Mouse (Mus musculus) adrenal gland, postnatal 4 days (tissue): ENCODE results near the gene Kpna6. TPM values are rescaled to one million over a fixed set of nuclear protein-coding genes. Genes with fewer than 3 reads are reported as not detected.
A peak's percentile ranks its signal among the peaks of the same experiment; 100 is the strongest.
"Not testable (repeated sequence)": the region's sequence is repeated elsewhere in the genome, so short reads cannot be mapped to it uniquely, and the experiment has no call there.

Source experiments
- DNase-seq, 2 experiments: peaks; one replicate each; pipeline ENCODE4 v3.0.0; 2021 to 2022; ENCODE audit warnings: low spot score in 2 of 2, mixed read lengths in 2 of 2
- long read RNA-seq, 2 experiments: library from polyadenylated mRNA; stranded (forward); transcript quantifications; one replicate each; pipeline ENCODE4 v2.0.0; 2021
- total RNA-seq, 2 experiments: library from RNA; stranded (reverse); gene quantifications; 2 replicates each; pipeline ENCODE4 v1.2.3; 2021

The Kpna6 gene
- 10 to 100 TPM; 79.1 TPM for total RNA-seq
- long read RNA-seq, experiment 1, full-length matches to known transcripts, result 2 of 6 reads
- long read RNA-seq, experiment 1, partial matches to known transcripts, result 0 of 6 reads
- long read RNA-seq, experiment 1, other reads (novel, unspliced or antisense), result 4 of 6 reads
- long read RNA-seq, experiment 2, full-length matches to known transcripts, result 5 of 19 reads
- long read RNA-seq, experiment 2, partial matches to known transcripts, result 2 of 19 reads
- long read RNA-seq, experiment 2, other reads (novel, unspliced or antisense), result 12 of 19 reads

- peak; percentile 80 to 86 for DNase-seq
These were observed at the start of gene Kpna6 for GRCm38 (mm10) chr4:129672083-129672877. Kpna6 (minus strand) TSS chr4:129672767.

- no peak for DNase-seq
These were observed 43.7 kb upstream of the Kpna6 start for GRCm38 (mm10) chr4:129716310-129716709.

- no peak for DNase-seq
These were observed 37.0 kb upstream of the Kpna6 start for GRCm38 (mm10) chr4:129709486-129710129.

- no peak for DNase-seq
These were observed 34.2 kb upstream of the Kpna6 start for GRCm38 (mm10) chr4:129706750-129707149.

GRCm38 (mm10) chr4:129702454-129702853 is 29.9 kb upstream of the Kpna6 start:
- DNase-seq, result no peak

GRCm38 (mm10) chr4:129701503-129702377 is 29.2 kb upstream of the Kpna6 start:
- peak; percentile 56 to 83 for DNase-seq

- DNase-seq, result not testable (repeated sequence)
These were observed 28.1 kb upstream of the Kpna6 start for GRCm38 (mm10) chr4:129700661-129701060.

- DNase-seq, result no peak
These were observed 27.6 kb upstream of the Kpna6 start for GRCm38 (mm10) chr4:129700216-129700615.

- DNase-seq, result no peak
These were observed 24.6 kb upstream of the Kpna6 start for GRCm38 (mm10) chr4:129697191-129697590.

GRCm38 (mm10) chr4:129696158-129696985 is 23.8 kb upstream of the Kpna6 start, which contains the start of gene Tmem39b:
Tmem39b (minus strand) TSS chr4:129696838.
- peak; percentile 65 to 85 for DNase-seq

- no peak for DNase-seq
These were observed 23.2 kb upstream of the Kpna6 start for GRCm38 (mm10) chr4:129695815-129696157.

GRCm38 (mm10) chr4:129684531-129684930 is 12.0 kb upstream of the Kpna6 start:
- DNase-seq, result no peak

- DNase-seq, result no peak
These were observed 11.4 kb upstream of the Kpna6 start for GRCm38 (mm10) chr4:129683901-129684493.

GRCm38 (mm10) chr4:129681837-129682236 is 9.3 kb upstream of the Kpna6 start:
- DNase-seq, result no peak

- DNase-seq, result no peak
These were observed 397 bp upstream of the Kpna6 start for GRCm38 (mm10) chr4:129672878-129673449.

- DNase-seq, result peak in 1 of 2 experiments; percentile 33
These were observed 980 bp downstream of the Kpna6 start for GRCm38 (mm10) chr4:129671491-129672082.

- DNase-seq, result no peak
These were observed 10.2 kb downstream of the Kpna6 start for GRCm38 (mm10) chr4:129662255-129662813.

- DNase-seq, result no peak
These were observed 11.0 kb downstream of the Kpna6 start for GRCm38 (mm10) chr4:129661584-129661983.

- no peak for DNase-seq
These were observed 17.8 kb downstream of the Kpna6 start for GRCm38 (mm10) chr4:129654770-129655169.
